Mouse (Mus musculus): ENCODE data around the gene Ccdc6. TPM values are rescaled to one million over a fixed set of nuclear protein-coding genes. Genes with fewer than 3 reads are reported as not detected.

The Ccdc6 gene
- total RNA-seq, 2 experiments from 2014 or later, result 100 to 121 TPM

DNA sequence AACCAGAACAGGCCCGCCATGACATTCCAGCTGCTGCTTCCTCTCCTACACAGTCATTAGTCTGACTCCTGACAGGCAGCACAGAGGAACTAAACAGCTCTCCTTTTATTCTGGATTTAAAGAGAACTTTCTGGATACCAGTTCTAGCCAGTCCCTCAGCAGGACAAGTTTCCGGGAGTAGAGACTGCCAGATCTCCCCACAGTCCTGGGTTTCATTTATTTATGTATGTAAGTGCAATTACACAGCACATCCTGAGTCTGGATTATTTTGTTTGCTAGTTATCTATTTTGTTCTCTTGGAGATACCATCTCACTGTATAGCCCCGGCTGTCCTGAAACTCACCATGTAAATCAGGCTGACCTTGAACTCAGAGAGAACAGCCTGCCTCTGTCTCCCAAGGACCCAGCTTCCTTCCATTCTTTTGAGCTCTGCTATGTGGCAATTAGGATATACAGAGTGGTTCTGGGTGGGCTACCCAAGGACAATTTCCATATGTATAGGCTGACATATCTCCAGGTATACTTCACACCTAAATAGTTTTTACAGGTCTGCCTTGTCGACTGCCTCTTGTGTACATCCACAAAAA lies 5.0 kb upstream of the Ccdc6 start:
- intact Hi-C loops (cut with DNase I), result no loop called here
- DNase-seq, result no peak

DNA sequence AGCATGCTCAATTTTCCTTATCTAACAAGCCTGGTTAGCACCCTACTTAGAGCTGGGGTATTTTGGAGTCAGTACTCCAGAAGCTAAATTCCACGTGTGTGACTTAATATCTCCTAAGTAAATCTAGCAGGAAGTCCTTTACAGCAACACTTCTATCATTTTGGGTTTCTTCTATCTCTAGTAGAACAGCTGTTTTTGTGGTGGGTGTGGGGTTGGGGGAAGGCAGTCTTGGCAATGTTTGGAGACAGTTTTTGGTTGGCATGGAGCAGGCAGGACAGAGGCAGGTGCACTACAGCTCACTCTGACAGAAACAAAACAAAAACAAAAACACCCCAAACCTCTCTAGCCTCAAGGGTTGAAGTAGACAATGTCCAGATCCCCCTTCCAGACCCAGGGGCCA lies 3.1 kb upstream of the Ccdc6 start:
- intact Hi-C loops (cut with DNase I), result no loop called here
- no peak for DNase-seq

DNA sequence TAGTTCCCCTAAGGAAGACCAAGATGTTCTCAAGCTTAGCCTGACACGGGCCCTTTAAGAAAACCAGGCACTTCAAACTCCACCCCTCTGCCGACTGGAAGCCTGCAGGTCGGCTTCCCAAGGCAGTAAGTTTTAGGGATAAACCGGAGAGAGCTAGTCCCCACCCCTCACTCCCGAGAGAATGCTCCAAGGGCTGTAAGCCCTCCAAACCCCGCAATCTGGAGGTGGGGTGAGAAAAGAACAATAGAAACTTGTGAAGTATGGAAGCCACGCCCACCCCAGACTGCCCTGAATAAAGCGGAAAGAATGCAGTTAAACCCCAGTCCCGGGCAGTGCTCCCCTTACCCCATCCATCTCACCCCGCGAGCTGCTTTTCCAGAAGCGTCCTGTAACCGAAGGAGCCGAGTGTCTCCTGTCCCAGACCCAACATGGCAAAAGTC lies 1.9 kb upstream of the Ccdc6 start:
- intact Hi-C loops (cut with DNase I), result loop anchor here (5.0 kb wide), 2 partner anchors 37 to 73 kb away; no protein-coding TSS in a partner anchor
- peak; percentile 33 to 62 for DNase-seq

DNA sequence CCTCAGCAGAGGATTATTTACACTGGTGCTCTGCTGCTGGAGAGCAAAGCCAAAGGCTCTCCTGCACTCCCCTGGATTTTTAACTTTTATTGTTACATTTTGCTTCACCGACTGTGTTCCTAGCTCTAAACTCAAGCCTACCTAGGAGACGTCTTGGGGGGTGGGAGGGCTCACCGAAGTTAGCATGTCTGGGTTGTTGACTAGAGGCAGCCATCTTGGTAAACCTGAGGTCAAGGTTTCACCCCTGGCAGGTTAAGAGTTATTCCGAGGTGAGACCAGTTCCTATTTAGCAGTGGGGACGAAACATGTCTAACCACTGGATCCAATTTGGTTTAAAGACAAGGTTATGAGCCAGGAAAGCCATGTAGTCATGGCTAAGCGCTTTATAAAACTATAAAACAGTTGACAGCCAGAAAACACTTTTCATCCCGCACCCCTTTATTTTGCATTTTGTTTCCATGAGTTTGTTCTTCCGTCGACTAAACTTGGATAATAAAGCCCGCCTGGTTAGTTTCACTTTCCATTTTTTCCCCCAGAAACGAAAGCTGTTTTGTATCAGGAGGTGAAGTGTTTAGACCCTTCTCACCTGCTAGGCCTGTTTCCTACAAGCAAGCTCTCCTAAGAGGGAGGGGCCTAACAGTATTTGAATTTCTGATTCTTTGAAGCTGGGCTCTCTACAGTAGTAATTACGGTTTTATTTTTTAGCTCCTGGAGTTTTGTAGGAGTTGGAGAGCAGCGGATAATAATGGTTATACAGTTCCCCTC lies 1.2 kb upstream of the Ccdc6 start:
- intact Hi-C loops (cut with DNase I), result loop anchor here (2.0 to 5.0 kb wide), 3 partner anchors 37 to 73 kb away; no protein-coding TSS in a partner anchor
- no peak for DNase-seq

DNA sequence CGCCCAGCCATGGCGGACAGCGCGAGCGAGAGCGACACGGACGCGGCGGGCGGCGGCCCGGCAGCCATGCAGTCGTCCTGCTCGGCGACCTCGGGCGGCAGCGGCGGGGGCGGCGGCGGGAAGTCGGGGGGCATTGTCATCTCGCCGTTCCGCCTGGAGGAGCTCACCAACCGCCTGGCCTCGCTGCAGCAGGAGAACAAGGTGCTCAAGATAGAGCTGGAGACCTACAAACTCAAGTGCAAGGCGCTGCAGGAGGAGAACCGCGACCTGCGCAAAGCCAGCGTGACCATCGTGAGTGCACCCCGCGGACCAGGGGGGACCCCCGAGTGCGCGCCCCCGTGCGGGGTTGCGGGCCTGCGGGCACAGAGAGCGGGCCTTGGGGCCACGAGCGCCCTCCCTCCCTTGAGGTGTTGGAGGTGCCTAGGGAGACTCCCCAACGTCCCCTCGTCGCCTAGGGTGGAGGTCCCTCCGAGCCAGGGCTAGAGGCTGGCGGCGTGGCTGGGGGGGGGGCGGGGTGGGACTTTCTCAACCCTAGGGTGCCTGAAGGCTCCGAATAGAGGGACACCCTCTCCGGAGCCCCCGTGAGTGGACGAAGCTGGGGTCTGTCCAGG lies 475 bp downstream of the Ccdc6 start:
- intact Hi-C loops (cut with DNase I), result loop anchor here (2.0 to 5.0 kb wide), 3 partner anchors 35 to 75 kb away; no protein-coding TSS in a partner anchor
- DNase-seq, result peak in 1 of 2 experiments; percentile 50

DNA sequence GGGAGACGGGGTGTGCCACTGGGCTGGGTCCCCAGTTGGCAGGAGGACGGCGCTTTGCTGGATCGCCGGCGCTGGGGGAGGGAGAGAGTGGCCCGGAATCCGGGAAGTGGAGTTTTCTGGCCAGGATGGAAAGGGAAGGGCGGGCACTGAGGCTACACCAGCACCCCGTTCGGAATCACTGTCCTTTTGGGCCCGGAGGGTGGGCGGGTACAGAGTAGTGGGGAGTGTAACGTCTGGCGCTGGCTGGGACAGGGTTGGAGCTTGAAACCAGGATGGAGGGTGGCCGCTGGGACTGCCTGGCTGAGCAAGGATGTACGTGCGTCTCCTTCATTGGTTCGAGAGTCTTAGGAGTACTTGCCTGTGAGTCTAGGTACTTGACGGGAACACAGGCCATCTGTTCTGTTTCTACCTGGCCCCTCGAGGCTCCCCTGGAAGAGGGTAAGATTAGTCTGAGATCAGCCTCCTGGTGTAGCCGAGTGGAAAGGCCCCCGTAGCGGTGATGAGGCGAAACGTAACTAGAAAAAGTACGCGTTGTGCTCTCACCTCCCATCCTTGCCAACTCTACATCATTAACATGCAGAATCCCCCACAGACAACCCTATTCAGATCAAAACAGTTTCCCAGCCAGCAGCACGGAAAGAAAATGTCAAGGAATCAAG lies 1.1 kb downstream of the Ccdc6 start:
- DNase-seq, result peak; percentile 60 to 67
- intact Hi-C loops (cut with DNase I), result loop anchor here (2.0 to 5.0 kb wide), 3 partner anchors 34 to 76 kb away; no protein-coding TSS in a partner anchor

DNA sequence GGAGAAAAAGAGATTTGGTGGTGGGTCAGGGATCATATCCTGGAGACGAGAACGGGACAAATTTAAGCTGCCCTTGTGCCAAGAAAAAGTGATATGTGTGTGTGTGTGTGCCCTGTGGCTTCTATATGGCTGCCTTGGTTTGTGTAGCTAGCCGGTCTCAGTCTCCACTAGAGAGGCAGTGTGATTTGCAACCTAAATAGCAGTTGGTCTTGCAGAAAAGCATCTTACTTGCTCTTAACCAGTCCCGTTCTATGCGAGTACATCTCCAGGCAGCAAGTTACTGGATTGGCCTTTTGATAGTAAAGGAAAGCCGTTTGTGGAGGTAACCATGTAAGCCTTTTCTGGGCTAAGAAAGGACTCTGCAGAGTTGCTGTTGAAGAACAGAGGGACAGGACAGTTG lies 1.7 kb downstream of the Ccdc6 start:
- intact Hi-C loops (cut with DNase I), result loop anchor here (5.0 kb wide), 2 partner anchors 34 to 76 kb away; no protein-coding TSS in a partner anchor

DNA sequence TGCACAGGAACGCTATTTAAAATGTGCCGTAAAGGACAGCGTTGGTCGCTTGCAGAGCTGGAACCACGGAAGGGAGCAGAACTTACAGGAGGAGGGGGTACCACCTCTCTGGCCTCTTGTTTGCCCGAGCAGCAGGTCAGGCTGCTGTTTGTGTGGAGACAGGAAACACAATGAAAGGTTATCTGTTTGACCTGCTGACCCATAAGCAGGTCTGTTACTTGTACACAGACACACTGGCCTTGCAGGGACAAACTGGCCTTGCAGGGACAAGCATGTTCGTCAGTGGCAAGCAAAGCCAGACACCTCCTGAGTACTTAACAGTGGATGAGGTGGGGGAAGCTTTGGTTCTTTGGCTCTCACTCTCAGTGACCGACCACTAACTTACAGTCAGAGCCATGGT lies 2.1 kb downstream of the Ccdc6 start:
- DNase-seq, result no peak
- intact Hi-C loops (cut with DNase I), result loop anchor here (5.0 kb wide), 2 partner anchors 33 to 77 kb away; no protein-coding TSS in a partner anchor

More for the DNA sequence above, 1.7 kb downstream of the Ccdc6 start:
- no peak for DNase-seq

DNA sequence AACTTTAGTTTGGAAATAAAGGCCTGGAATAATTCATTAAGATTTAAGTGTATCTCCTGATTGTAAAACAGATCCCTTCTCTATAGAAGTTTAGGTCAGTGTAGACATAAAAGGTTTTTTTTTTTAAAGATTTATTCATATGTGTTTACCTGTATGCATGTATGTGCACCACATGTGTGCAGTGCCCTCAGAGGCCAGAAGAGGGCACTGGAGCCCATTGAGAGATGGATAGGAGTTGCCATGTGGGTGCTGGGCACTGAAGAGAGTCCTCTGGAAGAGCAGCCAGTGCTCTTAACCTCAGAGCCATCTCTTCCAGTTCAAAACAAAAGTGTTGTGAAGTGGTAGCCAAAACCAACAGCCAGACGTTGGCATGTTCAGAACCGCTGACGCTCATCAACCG lies 5.2 kb downstream of the Ccdc6 start:
- DNase-seq, result no peak
- intact Hi-C loops (cut with DNase I), result no loop called here

DNA sequence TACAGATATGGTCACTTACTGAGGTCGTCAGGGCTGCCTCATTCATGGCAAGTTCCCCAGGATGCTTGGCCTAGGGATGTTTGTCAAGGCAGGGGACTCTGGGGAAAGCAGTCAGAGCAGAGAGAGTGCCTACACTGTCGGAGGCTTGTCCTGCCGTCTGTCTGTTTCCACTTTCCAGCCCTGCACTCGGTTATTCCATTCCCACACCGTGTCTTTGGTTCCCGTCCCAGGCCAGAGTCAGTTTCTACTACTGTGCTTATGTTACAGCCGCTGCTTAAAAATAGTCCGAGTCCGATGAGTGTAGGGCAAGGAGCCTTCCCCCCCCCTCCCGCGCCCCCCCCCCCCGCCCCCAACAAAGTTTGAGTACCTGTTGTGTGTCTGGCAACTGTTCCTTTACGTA lies 11.1 kb downstream of the Ccdc6 start:
- intact Hi-C loops (cut with DNase I), result no loop called here
- peak in 1 of 2 experiments; percentile 20 for DNase-seq

DNA sequence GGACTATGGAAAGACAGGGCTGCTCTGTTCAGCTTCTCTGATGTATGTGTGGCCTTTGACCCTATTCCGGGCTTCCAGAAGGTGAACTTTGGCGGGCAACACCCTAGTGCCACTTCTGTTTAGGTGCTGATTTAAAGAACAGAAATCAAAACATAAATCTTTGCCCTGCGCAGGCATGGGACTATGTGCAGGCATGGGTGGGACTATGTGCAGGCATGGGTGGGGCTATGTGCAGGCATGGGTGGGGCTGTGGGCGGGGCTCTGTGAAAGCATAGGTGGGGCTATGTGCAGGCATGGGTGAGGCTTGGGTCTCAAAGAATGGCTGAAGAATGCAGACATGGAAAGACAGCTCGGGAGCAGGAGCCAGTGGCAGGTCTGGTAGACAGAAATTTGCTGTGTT lies 13.1 kb downstream of the Ccdc6 start:
- DNase-seq, result no peak

DNA sequence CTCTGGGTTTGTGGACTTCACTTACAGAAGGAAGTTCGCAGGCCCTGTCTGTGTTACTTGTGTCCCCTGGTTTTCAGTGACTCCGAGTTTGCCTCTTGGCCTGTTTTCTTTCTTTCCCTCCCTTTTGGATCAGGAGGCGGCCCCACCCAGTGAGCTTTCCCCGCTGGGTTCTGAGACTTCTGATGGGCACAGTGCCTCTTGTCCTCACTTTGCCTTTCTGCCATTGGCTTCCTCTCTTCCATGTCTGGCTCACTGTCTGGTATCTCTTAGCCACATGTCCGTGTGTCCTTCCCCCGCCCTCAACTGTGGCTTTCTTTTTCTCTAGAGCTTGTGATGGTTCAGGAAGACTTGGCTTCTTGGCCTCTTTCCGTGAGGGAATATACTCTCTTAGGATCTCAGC lies 13.9 kb downstream of the Ccdc6 start:
- intact Hi-C loops (cut with DNase I), result no loop called here
- peak; percentile 53 to 64 for DNase-seq

More for the DNA sequence above, 13.1 kb downstream of the Ccdc6 start:
- intact Hi-C loops (cut with DNase I), result no loop called here

DNA sequence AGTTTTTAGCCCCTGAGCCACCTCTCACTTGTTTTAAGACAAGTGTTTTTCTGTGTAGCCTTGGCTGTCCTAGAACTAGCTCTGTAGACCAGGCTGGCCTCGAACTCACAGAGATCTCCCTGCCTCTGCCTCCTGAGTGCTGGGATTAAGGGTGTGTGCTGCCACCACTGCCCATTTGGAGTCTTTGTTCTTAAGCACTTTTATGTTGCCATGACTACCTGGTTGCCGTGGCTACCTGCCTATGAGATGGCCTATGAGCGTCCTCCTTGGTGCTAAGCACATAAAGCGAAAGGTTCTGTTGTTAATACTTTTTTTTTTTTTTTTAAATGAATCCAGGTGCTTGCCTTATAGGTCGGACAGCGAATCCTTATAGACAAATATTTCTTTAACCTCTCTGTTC lies 14.7 kb downstream of the Ccdc6 start:
- intact Hi-C loops (cut with DNase I), result no loop called here

DNA sequence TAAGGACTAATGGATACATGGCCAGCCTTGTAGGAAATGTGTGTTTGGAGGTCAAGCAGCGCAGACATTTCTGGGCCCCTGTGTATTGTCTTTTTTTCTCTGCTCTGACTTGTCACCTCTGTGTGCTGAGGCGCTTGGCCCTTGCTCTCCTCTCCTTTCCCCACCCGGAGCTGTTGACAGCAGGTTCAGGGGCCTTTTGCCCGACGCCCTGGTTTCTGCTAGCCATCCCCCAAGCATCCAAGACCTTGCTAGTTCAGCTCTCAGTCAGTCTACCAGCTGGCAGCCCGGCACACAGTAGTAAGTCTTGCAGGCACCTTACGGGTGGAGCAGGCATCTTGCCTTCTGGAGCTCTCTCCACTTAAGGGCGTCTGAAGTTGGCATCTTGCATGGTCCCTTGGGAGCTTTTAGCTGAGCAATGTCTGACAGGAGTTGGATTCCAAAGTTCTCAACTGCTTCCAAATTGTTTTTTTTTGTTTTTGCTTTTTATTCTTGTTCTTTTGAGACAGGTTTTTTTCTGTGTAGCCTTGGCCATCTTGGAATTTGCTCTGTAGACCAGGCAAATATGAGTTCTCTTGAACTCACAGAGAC lies 17.2 kb downstream of the Ccdc6 start:
- intact Hi-C loops (cut with DNase I), result no loop called here
- DNase-seq, result peak; percentile 14 to 15

More for the DNA sequence above, 14.7 kb downstream of the Ccdc6 start:
- no peak for DNase-seq

DNA sequence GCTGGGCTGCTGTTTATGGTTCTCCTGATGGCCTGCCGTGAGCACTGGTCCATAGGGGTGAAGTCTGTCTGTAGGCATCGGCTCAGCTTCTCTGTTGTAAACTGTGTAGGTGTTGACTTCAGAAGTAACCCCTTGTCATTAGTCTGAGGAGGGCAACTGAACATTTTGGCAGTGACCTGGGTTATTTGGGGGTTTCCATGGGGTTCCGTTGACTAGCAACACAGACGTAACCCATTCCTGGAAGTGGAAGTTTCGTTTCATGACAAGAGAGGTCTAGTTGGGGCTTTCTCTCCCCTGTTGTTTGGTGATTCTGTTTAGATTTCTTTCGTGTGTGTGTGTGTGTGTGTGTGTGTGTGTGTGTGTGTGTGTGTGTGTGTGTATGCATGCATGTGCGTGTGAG lies 19.5 kb downstream of the Ccdc6 start:
- no peak for DNase-seq
- intact Hi-C loops (cut with DNase I), result no loop called here

DNA sequence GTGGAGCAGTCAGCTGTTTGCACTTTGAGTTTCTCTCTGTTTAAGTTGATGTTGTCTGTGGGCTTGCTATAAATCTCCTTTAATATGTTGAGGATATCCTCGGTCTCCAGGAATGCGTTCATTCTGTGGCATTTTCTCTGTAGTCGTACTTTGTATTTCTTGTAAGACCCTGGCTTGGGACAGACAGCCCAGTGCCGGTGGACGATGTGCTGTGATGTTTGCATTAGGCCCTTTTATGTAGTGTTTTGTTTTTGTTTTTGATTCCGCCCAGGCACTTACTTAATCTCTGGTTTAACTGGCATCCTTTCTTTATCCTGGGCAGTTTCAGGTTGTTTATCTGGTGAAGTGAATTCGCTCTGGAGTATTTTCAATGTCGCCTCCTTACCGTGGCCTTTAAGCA lies 22.5 kb downstream of the Ccdc6 start:
- intact Hi-C loops (cut with DNase I), result no loop called here
- DNase-seq, result no peak

DNA sequence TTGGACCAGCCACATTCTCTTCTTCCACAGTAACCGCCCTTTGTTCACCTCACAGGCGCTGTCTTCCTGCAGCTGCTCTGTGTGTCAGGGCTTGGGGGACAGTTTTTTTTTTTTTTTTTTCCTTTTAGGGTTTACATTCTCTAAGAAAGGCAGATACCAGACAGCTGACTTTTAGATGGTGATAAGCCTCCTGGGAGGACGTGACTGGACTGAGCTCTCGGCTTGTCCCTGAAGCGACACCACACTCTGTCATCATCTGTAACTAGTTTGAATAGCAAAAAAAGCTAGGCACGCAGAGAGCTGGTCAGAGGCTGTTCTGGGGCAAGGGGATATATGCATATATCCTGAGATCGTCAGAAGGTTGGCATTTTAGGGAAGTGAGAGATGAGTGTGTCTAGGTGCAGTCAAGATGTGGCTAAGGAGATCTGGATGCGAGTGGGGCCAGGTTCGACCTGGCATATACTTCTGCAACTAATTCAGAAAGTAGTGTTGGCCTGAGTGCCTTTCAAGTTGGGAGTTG lies 23.0 kb downstream of the Ccdc6 start:
- no peak for DNase-seq
- intact Hi-C loops (cut with DNase I), result no loop called here

DNA sequence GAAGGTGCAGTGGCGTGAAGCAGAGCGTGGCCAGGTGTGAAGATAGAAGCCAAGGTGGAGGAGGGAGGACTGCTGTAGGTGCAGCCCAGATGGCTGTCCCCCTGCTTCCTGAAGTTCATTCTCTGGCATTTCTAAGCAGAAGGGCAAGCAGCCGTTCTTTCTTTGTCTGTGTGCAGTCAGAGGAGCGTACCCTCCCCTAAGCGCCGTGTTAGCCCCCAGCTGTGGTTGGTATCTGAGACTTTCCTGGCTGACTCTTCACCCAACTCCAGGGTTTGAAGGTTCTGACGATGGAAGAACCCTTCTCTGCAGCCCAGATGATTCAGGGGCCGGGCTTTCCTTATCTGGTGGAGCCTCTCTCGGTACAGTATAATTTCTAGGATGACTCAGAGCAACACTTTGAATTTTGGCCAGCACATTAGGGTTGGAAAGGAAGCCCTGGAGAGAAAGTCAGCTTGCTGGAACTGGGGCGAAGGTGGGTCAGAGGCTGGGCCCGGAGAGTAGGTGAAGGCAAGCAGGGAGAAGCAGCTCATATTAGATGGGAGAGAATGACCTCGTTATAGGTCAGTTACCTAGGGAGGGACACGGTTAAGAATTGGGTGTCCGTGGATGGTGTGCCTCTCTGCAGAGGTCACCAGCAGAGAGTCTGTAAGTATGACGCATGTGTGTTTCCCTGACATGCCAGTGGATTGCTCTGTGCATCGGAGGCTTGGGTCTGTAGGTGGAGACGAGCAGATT lies 23.9 kb downstream of the Ccdc6 start:
- DNase-seq, result no peak
- intact Hi-C loops (cut with DNase I), result no loop called here

DNA sequence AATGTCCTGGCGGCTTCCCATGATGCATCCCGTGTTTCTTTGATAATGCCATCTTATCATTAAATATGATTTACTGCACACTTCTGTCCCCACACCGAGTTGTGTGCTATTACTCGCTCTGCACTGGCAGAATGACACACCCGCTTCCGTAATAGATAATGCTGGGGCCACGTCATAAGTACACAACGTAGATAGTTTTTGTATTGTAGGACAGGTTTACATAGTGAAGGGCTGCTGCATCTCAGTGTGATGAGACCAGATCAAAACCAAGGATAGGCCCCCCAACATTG lies 24.4 kb downstream of the Ccdc6 start:
- DNase-seq, result no peak
- intact Hi-C loops (cut with DNase I), result no loop called here

DNA sequence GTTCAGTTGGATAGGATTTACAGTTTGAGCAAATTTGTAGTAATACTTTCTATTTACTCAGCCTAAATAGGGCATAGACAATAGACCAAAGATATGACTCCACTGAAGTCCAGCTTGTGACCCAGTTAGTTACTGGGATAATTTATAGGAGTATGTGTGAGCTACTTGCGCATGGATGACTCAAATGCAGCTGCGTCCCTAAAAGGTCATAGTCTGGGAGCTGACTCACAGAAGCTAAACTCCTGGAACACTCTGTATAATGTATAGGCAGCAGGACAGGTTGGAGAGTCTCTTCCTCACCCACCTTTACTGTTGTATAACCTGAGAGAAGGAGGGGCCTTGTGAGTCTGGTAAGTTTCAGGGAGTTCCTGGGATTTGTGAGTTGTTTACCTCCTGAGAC lies 26.5 kb downstream of the Ccdc6 start:
- intact Hi-C loops (cut with DNase I), result no loop called here
- no peak for DNase-seq

All from gastrocnemius, postnatal 36 days (tissue).